In genomic region chr1:119482891-119483290, GRCm38 (mm10) we compare ENCODE assay signal across 14 mouse cellular contexts. TPM values are rescaled to one million over a fixed set of nuclear protein-coding genes. Genes with fewer than 3 reads are reported as not detected.
A peak's percentile ranks its signal among the peaks of the same experiment; 100 is the strongest.
DNase-seq lines count a peak whose midpoint lies in the region; ATAC-seq and TF ChIP-seq lines count a peak whose summit lies in the region.
"Had no signal": no experiment of that assay in that cellular context is flagged by ENCODE, and none has a peak within 500 bp of the region (broad histone marks: within the 10 kb centered on the region; RNA-seq: fewer than 3 reads in every experiment).

No protein-coding gene starts in this region.

- POLR2A ChIA-PET in Patski (lab: Charles Lee), result interaction anchor here (0.7 to 1.1 kb wide), 2 partner anchors 19 to 43 kb away, joined by 3 read pairs; partner anchors contain the start of gene Tmem185b

- peak; percentile 30 for DNase-seq in hindbrain, postnatal 0 days (ENCODE audit: low spot score)
- no peak for DNase-seq in hindbrain, embryonic 11.5 days (ENCODE audit: low spot score)
- peak; percentile 21 for DNase-seq in midbrain, embryonic 14.5 days
- DNase-seq in midbrain, embryonic 10.5 days (ENCODE audit: low spot score), result no peak
- no peak for DNase-seq in Patski (ENCODE audit: low read depth, low spot score)
- DNase-seq in retina, embryonic 14.5 days (ENCODE audit: low spot score), result peak; percentile 15
- no peak for DNase-seq in forebrain, embryonic 10.5 days (ENCODE audit: extremely low spot score, low spot score)
- no peak for DNase-seq in spleen, postnatal 4 days (ENCODE audit: low spot score in 2 of 2)
- DNase-seq: cerebellum, postnatal 36 days; heart, postnatal 10 days; kidney, adult 18-20 months had no signal

- peak; percentile 47 for TF ChIP-seq CTCF in hindbrain, postnatal 0 days (IDR thresholded peaks at IDR 0.05; ENCODE audit: low read depth)
- peak; percentile 44 for TF ChIP-seq CTCF in Patski (IDR thresholded peaks at IDR 0.05)

- in situ Hi-C loops in Patski (cut with MboI; ENCODE audit: low pct_unique_long_range_greater_than_20kb), result no loop called here

- no peak overlapping the region for H3K4me3 ChIP-seq in hindbrain, postnatal 0 days (ENCODE audit: low read length)
- H3K4me3 ChIP-seq in hindbrain, embryonic 11.5 days (ENCODE audit: low read depth, low read length), result no peak overlapping the region
- H3K4me3 ChIP-seq in midbrain, embryonic 14.5 days (replicated peaks; ENCODE audit: low read depth, low read length), result no peak overlapping the region
- H3K4me3 ChIP-seq in midbrain, embryonic 10.5 days, result no peak overlapping the region
- no peak overlapping the region for H3K4me3 ChIP-seq in forebrain, embryonic 10.5 days
- H3K4me3 ChIP-seq: lung, embryonic 15.5 days; myocyte; stomach, embryonic 15.5 days had no signal

- H3K9me3 ChIP-seq in hindbrain, postnatal 0 days (ENCODE audit: low read length), result no peaks in the 10 kb centered on the region
- H3K9me3 ChIP-seq in hindbrain, embryonic 11.5 days (ENCODE audit: control insufficient read depth, low read length), result no peaks in the 10 kb centered on the region
- no peaks in the 10 kb centered on the region for H3K9me3 ChIP-seq in midbrain, embryonic 14.5 days (ENCODE audit: control insufficient read depth, low read length)
- H3K9me3 ChIP-seq in midbrain, embryonic 10.5 days (replicated peaks), result no peaks in the 10 kb centered on the region
- H3K9me3 ChIP-seq in forebrain, embryonic 10.5 days, result no peaks in the 10 kb centered on the region
- H3K9me3 ChIP-seq: lung, embryonic 15.5 days; stomach, embryonic 15.5 days had no signal

- no peaks in the 10 kb centered on the region for H3K4me1 ChIP-seq in hindbrain, postnatal 0 days (ENCODE audit: insufficient read depth, low read length)
- H3K4me1 ChIP-seq in hindbrain, embryonic 11.5 days (replicated peaks; ENCODE audit: control insufficient read depth, insufficient read depth, low read length), result no peaks in the 10 kb centered on the region
- no peaks in the 10 kb centered on the region for H3K4me1 ChIP-seq in midbrain, embryonic 14.5 days (ENCODE audit: control insufficient read depth, insufficient read depth, low read length)
- H3K4me1 ChIP-seq in midbrain, embryonic 10.5 days, result peaks cover 3% of the 10 kb centered on the region; the same call in 1 of the 2 replicates
- peaks cover 27% of the 10 kb centered on the region for H3K4me1 ChIP-seq in forebrain, embryonic 10.5 days

- H3K36me3 ChIP-seq in hindbrain, postnatal 0 days (ENCODE audit: insufficient read depth, low read length), result no peaks in the 10 kb centered on the region
- H3K36me3 ChIP-seq in hindbrain, embryonic 11.5 days (ENCODE audit: control insufficient read depth, insufficient read depth, low read length), result no peaks in the 10 kb centered on the region
- no peaks in the 10 kb centered on the region for H3K36me3 ChIP-seq in midbrain, embryonic 14.5 days (ENCODE audit: control insufficient read depth, insufficient read depth, low read length)
- H3K36me3 ChIP-seq in midbrain, embryonic 10.5 days, result peaks cover 10% of the 10 kb centered on the region; the same call in 1 of the 2 replicates
- H3K36me3 ChIP-seq in forebrain, embryonic 10.5 days (replicated peaks), result peaks cover 10% of the 10 kb centered on the region

- H3K4me2 ChIP-seq in hindbrain, postnatal 0 days (ENCODE audit: low read depth, low read length), result no peak overlapping the region
- H3K4me2 ChIP-seq in hindbrain, embryonic 11.5 days (replicated peaks; ENCODE audit: low read depth, low read length), result no peak overlapping the region
- H3K4me2 ChIP-seq in midbrain, embryonic 14.5 days (ENCODE audit: low read length), result no peak overlapping the region
- H3K4me2 ChIP-seq: lung, embryonic 15.5 days; stomach, embryonic 15.5 days had no signal

- WGBS in hindbrain, postnatal 0 days, result 63% methylated on average over 3 of the region's 3 CpGs
- 49% methylated on average over 3 of the region's 3 CpGs for WGBS in hindbrain, embryonic 11.5 days
- WGBS in midbrain, embryonic 14.5 days, result 64% methylated on average over 3 of the region's 3 CpGs
- 62% methylated on average over 3 of the region's 3 CpGs for WGBS in midbrain, embryonic 10.5 days
- WGBS in forebrain, embryonic 10.5 days, result 66% methylated on average over 3 of the region's 3 CpGs

- CTCF ChIA-PET in Patski (lab: Charles Lee), result interaction anchor here (0.6 to 2.0 kb wide), 7 partner anchors 9 to 396 kb away, joined by 3 to 5 read pairs (median 3); no protein-coding TSS in a partner anchor

- no peak overlapping the region for H3K9ac ChIP-seq in hindbrain, postnatal 0 days (replicated peaks; ENCODE audit: low read length)
- no peak overlapping the region for H3K9ac ChIP-seq in hindbrain, embryonic 11.5 days (ENCODE audit: low read depth, low read length)
- no peak overlapping the region for H3K9ac ChIP-seq in midbrain, embryonic 14.5 days (replicated peaks; ENCODE audit: low read length)
- H3K9ac ChIP-seq: lung, embryonic 15.5 days; stomach, embryonic 15.5 days had no signal

- no peak for ATAC-seq in hindbrain, postnatal 0 days
- no peak for ATAC-seq in hindbrain, embryonic 11.5 days (ENCODE audit: low FRiP score)
- ATAC-seq in midbrain, embryonic 14.5 days (ENCODE audit: low FRiP score, low TSS enrichment), result no peak
- ATAC-seq in Patski, result no peak

- no peaks in the 10 kb centered on the region for H3K27me3 ChIP-seq in hindbrain, postnatal 0 days (ENCODE audit: insufficient read depth, low read length)
- H3K27me3 ChIP-seq in hindbrain, embryonic 11.5 days (ENCODE audit: control insufficient read depth, insufficient read depth, low read length), result no peaks in the 10 kb centered on the region
- H3K27me3 ChIP-seq in midbrain, embryonic 14.5 days (ENCODE audit: control insufficient read depth, insufficient read depth, low read length), result no peaks in the 10 kb centered on the region
- H3K27me3 ChIP-seq in midbrain, embryonic 10.5 days (ENCODE audit: low read depth, poor library complexity, severe bottlenecking), result no peaks in the 10 kb centered on the region
- no peaks in the 10 kb centered on the region for H3K27me3 ChIP-seq in Patski
- H3K27me3 ChIP-seq in forebrain, embryonic 10.5 days (ENCODE audit: poor library complexity, severe bottlenecking), result no peaks in the 10 kb centered on the region
- H3K27me3 ChIP-seq: lung, embryonic 15.5 days; stomach, embryonic 15.5 days had no signal

- no peak overlapping the region for H3K27ac ChIP-seq in hindbrain, postnatal 0 days
- H3K27ac ChIP-seq in hindbrain, embryonic 11.5 days (ENCODE audit: low read depth, low read length), result no peak overlapping the region
- H3K27ac ChIP-seq in midbrain, embryonic 14.5 days (replicated peaks; ENCODE audit: low read depth, low read length), result no peak overlapping the region
- no peak overlapping the region for H3K27ac ChIP-seq in midbrain, embryonic 10.5 days (replicated peaks)
- no peak overlapping the region for H3K27ac ChIP-seq in forebrain, embryonic 10.5 days
- H3K27ac ChIP-seq: lung, embryonic 15.5 days; stomach, embryonic 15.5 days had no signal

RNA-seq across cellular contexts. Expression of gene Ralb, which starts 21.7 kb away (rescaled TPM):
- 42.9 and 43.5 TPM in 2 replicates for total RNA-seq in hindbrain, postnatal 0 days (2014; rRNA removed)
- polyA plus RNA-seq in hindbrain, postnatal 0 days (2015; fragmentation: Nextera tagmentation; extraction: Ambion mirVana), result 61.0 and 62.1 TPM in 2 replicates
- polyA plus RNA-seq in hindbrain, embryonic 11.5 days (2014; fragmentation: Nextera tagmentation; extraction: Ambion mirVana), result 70.5 and 75.3 TPM in 2 replicates
- polyA plus RNA-seq in midbrain, embryonic 14.5 days (2014; fragmentation: Nextera tagmentation; extraction: Ambion mirVana), result 35.3 and 49.6 TPM in 2 replicates
- 89.2 and 93.2 TPM in 2 replicates for polyA plus RNA-seq in midbrain, embryonic 10.5 days (2016; fragmentation: Nextera tagmentation; extraction: Ambion mirVana)
- polyA plus RNA-seq in Patski (2021), result 66.6 TPM
- polyA plus RNA-seq in forebrain, embryonic 10.5 days (2016; fragmentation: Nextera tagmentation; extraction: Ambion mirVana), result 80.8 and 84.0 TPM in 2 replicates

RNA-seq across cellular contexts. Expression of gene Tmem185b, which starts 43.1 kb away (rescaled TPM):
- 23.0 and 24.2 TPM in 2 replicates for total RNA-seq in hindbrain, postnatal 0 days (2014; rRNA removed)
- polyA plus RNA-seq in hindbrain, postnatal 0 days (2015; fragmentation: Nextera tagmentation; extraction: Ambion mirVana), result 10.3 and 12.9 TPM in 2 replicates
- polyA plus RNA-seq in hindbrain, embryonic 11.5 days (2014; fragmentation: Nextera tagmentation; extraction: Ambion mirVana), result 19.7 and 23.3 TPM in 2 replicates
- polyA plus RNA-seq in midbrain, embryonic 14.5 days (2014; fragmentation: Nextera tagmentation; extraction: Ambion mirVana), result 15.7 and 19.8 TPM in 2 replicates
- 21.7 and 24.1 TPM in 2 replicates for polyA plus RNA-seq in midbrain, embryonic 10.5 days (2016; fragmentation: Nextera tagmentation; extraction: Ambion mirVana)
- polyA plus RNA-seq in Patski (2021), result 28.9 TPM
- 21.2 and 22.6 TPM in 2 replicates for polyA plus RNA-seq in forebrain, embryonic 10.5 days (2016; fragmentation: Nextera tagmentation; extraction: Ambion mirVana)

Comparison
In these comparisons a context has a peak if more than half of its experiments do, and no peak if none do; other contexts are left out.
1. DNase-seq: peak in hindbrain, postnatal 0 days (single experiment), midbrain, embryonic 14.5 days (single experiment) and retina, embryonic 14.5 days (single experiment); none in hindbrain, embryonic 11.5 days (single experiment), midbrain, embryonic 10.5 days (single experiment), Patski (single experiment), forebrain, embryonic 10.5 days (single experiment) and spleen, postnatal 4 days (0 of 2).